Mouse (Mus musculus) liver, embryonic 13.5 days (tissue): Measurements from ENCODE around the gene Mthfd2. TPM values are rescaled to one million over a fixed set of nuclear protein-coding genes. Genes with fewer than 3 reads are reported as not detected.
"Not testable (repeated sequence)": the region's sequence is repeated elsewhere in the genome, so short reads cannot be mapped to it uniquely, and the experiment has no call there.

ENCODE experiments used
- ATAC-seq: fragments of 200-750 bp; cut with Nextera tagmentation; 2 replicates; pipeline ENCODE4 v1.8.0; 2017; ENCODE audit warnings: low read depth, mild to moderate bottlenecking, moderate number of reproducible peaks, moderate library complexity
- DNase-seq: peaks from one replicate; pipeline ENCODE4 v3.0.0; 2022
- H3K27ac ChIP-seq: fragments of 300-500 bp; sonication (generic); 2 replicates; pipeline ENCODE4 v1.5.1; 2015; ENCODE audit warnings: moderate library complexity, mild to moderate bottlenecking, inconsistent platforms
- H3K27me3 ChIP-seq: fragments of 300-500 bp; sonication (generic); 2 replicates; pipeline ENCODE4 v1.6.1; 2015; ENCODE audit warnings: mild to moderate bottlenecking, inconsistent platforms
- H3K36me3 ChIP-seq: fragments of 300-500 bp; sonication (generic); 2 replicates; pipeline ENCODE4 v1.6.1; 2015; ENCODE audit warnings: mild to moderate bottlenecking, inconsistent platforms
- H3K4me1 ChIP-seq: fragments of 300-500 bp; sonication (generic); replicated peaks from 2 replicates; pipeline ENCODE4 v1.6.1; 2015; ENCODE audit warnings: inconsistent platforms
- H3K4me2 ChIP-seq: fragments of 300-500 bp; sonication (generic); 2 replicates; pipeline ENCODE4 v1.6.1; 2015; ENCODE audit warnings: inconsistent platforms, mild to moderate bottlenecking, moderate library complexity
- H3K4me3 ChIP-seq: fragments of 300-500 bp; sonication (generic); replicated peaks from 2 replicates; pipeline ENCODE4 v1.5.1; 2015; ENCODE audit warnings: mild to moderate bottlenecking, inconsistent platforms
- H3K9ac ChIP-seq: fragments of 300-500 bp; sonication (generic); 2 replicates; pipeline ENCODE4 v1.6.1; 2015; ENCODE audit warnings: mild to moderate bottlenecking, inconsistent platforms
- H3K9me3 ChIP-seq: fragments of 300-500 bp; sonication (generic); replicated peaks from 2 replicates; pipeline ENCODE4 v1.6.1; 2016; ENCODE audit warnings: inconsistent platforms
- WGBS: fragments of 180-500 bp; shearing (Covaris S2); methylation state at CpG from one replicate; pipeline ENCODE4 v1.1.7; 2015; ENCODE audit not compliant: insufficient replicate concordance; 5-methylcytosine and 5-hydroxymethylcytosine counted together
- polyA plus RNA-seq: library from polyadenylated mRNA; unstranded; fragments of >200 nt; fragmentation: Nextera tagmentation; extraction: Ambion mirVana; gene quantifications from 2 replicates; pipeline ENCODE4 v1.2.1, GENCODE M21; 2015

Mthfd2 gene
- polyA plus RNA-seq, 1 experiment from 2014 or later, result 90.3 TPM

GRCm38 (mm10) chr6:83352666-83353410 lies 27.1 kb upstream of the Mthfd2 start:
- ATAC-seq (no peak), DNase-seq (no peak)
- Histone ChIP-seq H3K4me1 (peaks cover 82% of the 10 kb centered on the region), H3K27me3 (no peaks in the 10 kb centered on the region), H3K9ac (peak overlapping the region; percentile 96), H3K9me3 (no peaks in the 10 kb centered on the region), H3K4me2 (peak overlapping the region; percentile 80), H3K27ac (peak overlapping the region; percentile 99), H3K4me3 (peak overlapping the region; percentile 83), H3K36me3 (peaks cover 61% of the 10 kb centered on the region)
- 88% methylated on average over 24 of the region's 24 CpGs for WGBS

GRCm38 (mm10) chr6:83351490-83352160 lies 25.9 kb upstream of the Mthfd2 start:
- Histone ChIP-seq H3K4me1 (peaks cover 81% of the 10 kb centered on the region), H3K4me2 (peak overlapping the region; percentile 80), H3K9me3 (no peaks in the 10 kb centered on the region), H3K4me3 (peak overlapping the region; percentile 83), H3K27me3 (no peaks in the 10 kb centered on the region), H3K27ac (peak overlapping the region; percentile 99), H3K36me3 (peaks cover 55% of the 10 kb centered on the region), H3K9ac (peak overlapping the region; percentile 96)
- DNase-seq, result peak; percentile 90
- ATAC-seq, result peak; percentile 95
- 14% methylated on average over 7 of the region's 7 CpGs for WGBS

GRCm38 (mm10) chr6:83350851-83351405 lies 25.2 kb upstream of the Mthfd2 start:
- H3K4me3 ChIP-seq, result peak overlapping the region; percentile 83
- H3K4me2 ChIP-seq, result peak overlapping the region; percentile 80
- DNase-seq, result peak; percentile 29
- H3K4me1 ChIP-seq, result peaks cover 76% of the 10 kb centered on the region
- no peak for ATAC-seq
- WGBS, result 68% methylated on average over 16 of the region's 16 CpGs
- peak overlapping the region; percentile 99 for H3K27ac ChIP-seq
- peak overlapping the region; percentile 96 for H3K9ac ChIP-seq
- H3K9me3 ChIP-seq, result no peaks in the 10 kb centered on the region
- peaks cover 49% of the 10 kb centered on the region for H3K36me3 ChIP-seq
- no peaks in the 10 kb centered on the region for H3K27me3 ChIP-seq

GRCm38 (mm10) chr6:83350172-83350571 lies 24.5 kb upstream of the Mthfd2 start:
- H3K36me3 ChIP-seq, result peaks cover 44% of the 10 kb centered on the region

GRCm38 (mm10) chr6:83349274-83349958 lies 23.7 kb upstream of the Mthfd2 start:
- Histone ChIP-seq H3K4me2 (peak overlapping the region; percentile 80), H3K9me3 (no peaks in the 10 kb centered on the region), H3K4me1 (peaks cover 61% of the 10 kb centered on the region), H3K27ac (peak overlapping the region; percentile 99), H3K4me3 (peak overlapping the region; percentile 83), H3K27me3 (no peaks in the 10 kb centered on the region), H3K36me3 (peaks cover 38% of the 10 kb centered on the region), H3K9ac (peak overlapping the region; percentile 96)
- DNase-seq (peak; percentile 91), ATAC-seq (peak; percentile 77)
- WGBS, result under 1% methylated on average over 53 of the region's 53 CpGs

More at GRCm38 (mm10) chr6:83350172-83350571, 24.5 kb upstream of the Mthfd2 start:
- peak overlapping the region; percentile 96 for H3K9ac ChIP-seq
- 69% methylated on average over 7 of the region's 7 CpGs for WGBS
- peaks cover 68% of the 10 kb centered on the region for H3K4me1 ChIP-seq
- no peaks in the 10 kb centered on the region for H3K9me3 ChIP-seq
- H3K27me3 ChIP-seq, result no peaks in the 10 kb centered on the region
- peak overlapping the region; percentile 80 for H3K4me2 ChIP-seq
- ATAC-seq (no peak), DNase-seq (no peak)
- H3K27ac ChIP-seq, result peak overlapping the region; percentile 99
- peak overlapping the region; percentile 83 for H3K4me3 ChIP-seq

- Histone ChIP-seq H3K4me2 (peak within 1 kb of the TSS; percentile 80), H3K9ac (peak within 1 kb of the TSS; percentile 96), H3K27me3 (no peaks in the 10 kb centered on the region), H3K9me3 (no peaks in the 10 kb centered on the region), H3K4me3 (peak within 1 kb of the TSS; percentile 83), H3K4me1 (peaks cover 55% of the 10 kb centered on the region), H3K27ac (peak within 1 kb of the TSS; percentile 99), H3K36me3 (peaks cover 38% of the 10 kb centered on the region)
- ATAC-seq (no peak), DNase-seq (no peak)
- WGBS, result 39% methylated on average over 6 of the region's 6 CpGs
Observed at GRCm38 (mm10) chr6:83348873-83349272, 23.2 kb upstream of the Mthfd2 start, which contains the start of gene Bola3. Bola3 (plus strand) TSS chr6:83349147.

- H3K4me1 ChIP-seq, result peaks cover 46% of the 10 kb centered on the region
- DNase-seq (no peak), ATAC-seq (no peak)
- WGBS, result 74% methylated on average over 3 of the region's 3 CpGs
- no peaks in the 10 kb centered on the region for H3K9me3 ChIP-seq
- H3K27me3 ChIP-seq, result no peaks in the 10 kb centered on the region
- peak overlapping the region; percentile 99 for H3K27ac ChIP-seq
- no peak overlapping the region for H3K4me3 ChIP-seq
- no peak overlapping the region for H3K4me2 ChIP-seq
- H3K9ac ChIP-seq, result no peak overlapping the region
- H3K36me3 ChIP-seq, result peaks cover 35% of the 10 kb centered on the region
Observed at GRCm38 (mm10) chr6:83347916-83348315, 22.2 kb upstream of the Mthfd2 start.

- not testable (repeated sequence) for H3K4me2 ChIP-seq, DNase-seq, H3K9ac ChIP-seq, H3K4me3 ChIP-seq, H3K9me3 ChIP-seq, H3K27ac ChIP-seq, H3K27me3 ChIP-seq, ATAC-seq
- 81% methylated on average over 8 of the region's 8 CpGs for WGBS
- H3K4me1 ChIP-seq, result peaks cover 22% of the 10 kb centered on the region
- peaks cover 52% of the 10 kb centered on the region for H3K36me3 ChIP-seq
Observed at GRCm38 (mm10) chr6:83345285-83345684, 19.6 kb upstream of the Mthfd2 start.

GRCm38 (mm10) chr6:83342957-83343356 lies 17.2 kb upstream of the Mthfd2 start:
- H3K36me3 ChIP-seq, result peaks cover 71% of the 10 kb centered on the region
- ATAC-seq (no peak), DNase-seq (no peak)
- no peak overlapping the region for H3K4me2 ChIP-seq
- no peaks in the 10 kb centered on the region for H3K27me3 ChIP-seq
- H3K4me1 ChIP-seq, result peaks cover 8% of the 10 kb centered on the region
- H3K9ac ChIP-seq, result no peak overlapping the region
- WGBS, result 95% methylated on average over 2 of the region's 2 CpGs
- no peaks in the 10 kb centered on the region for H3K9me3 ChIP-seq
- H3K4me3 ChIP-seq, result no peak overlapping the region
- no peak overlapping the region for H3K27ac ChIP-seq

GRCm38 (mm10) chr6:83341387-83341786 lies 15.7 kb upstream of the Mthfd2 start:
- no peaks in the 10 kb centered on the region for H3K9me3 ChIP-seq
- 76% methylated on average over 3 of the region's 3 CpGs for WGBS
- H3K9ac ChIP-seq, result no peak overlapping the region
- H3K27ac ChIP-seq, result no peak overlapping the region
- H3K4me3 ChIP-seq, result no peak overlapping the region
- H3K4me2 ChIP-seq, result no peak overlapping the region
- no peaks in the 10 kb centered on the region for H3K4me1 ChIP-seq
- DNase-seq (no peak), ATAC-seq (no peak)
- H3K36me3 ChIP-seq, result peaks cover 74% of the 10 kb centered on the region
- H3K27me3 ChIP-seq, result no peaks in the 10 kb centered on the region
